Mouse (Mus musculus) T-cell, adult 2 months (primary cell): ENCODE measurements around the gene Rbms3.

Experiments
- DNase-seq: peaks from one replicate; pipeline ENCODE4 v3.0.0; 2022; ENCODE audit warnings: low spot score

The Rbms3 gene

GRCm38 (mm10) chr9:116834949-116835348 is 794.8 kb downstream of the Rbms3 start:
- DNase-seq = no peak

DNA sequence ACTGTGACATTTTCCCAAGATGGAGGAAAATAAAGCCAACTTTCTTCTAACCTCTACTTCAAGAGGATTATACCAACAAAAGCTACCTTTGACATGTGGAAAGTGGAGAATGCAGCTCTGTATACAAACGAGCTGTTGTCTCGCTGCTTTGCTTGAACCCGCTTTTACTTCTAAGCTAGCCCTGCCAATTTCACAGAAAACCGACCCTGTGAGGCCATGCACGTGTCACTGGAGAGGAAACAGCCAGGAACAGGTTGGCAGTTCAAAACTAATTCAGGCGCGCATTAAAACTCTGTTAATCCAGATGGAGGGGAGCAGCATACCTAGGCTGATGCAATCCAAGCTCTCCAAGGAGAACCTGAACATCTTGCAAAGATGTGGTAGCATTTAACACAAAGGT is 796.0 kb downstream of the Rbms3 start:
- no peak for DNase-seq

- no peak for DNase-seq
These were observed 796.9 kb downstream of the Rbms3 start for GRCm38 (mm10) chr9:116832822-116833221.

DNA sequence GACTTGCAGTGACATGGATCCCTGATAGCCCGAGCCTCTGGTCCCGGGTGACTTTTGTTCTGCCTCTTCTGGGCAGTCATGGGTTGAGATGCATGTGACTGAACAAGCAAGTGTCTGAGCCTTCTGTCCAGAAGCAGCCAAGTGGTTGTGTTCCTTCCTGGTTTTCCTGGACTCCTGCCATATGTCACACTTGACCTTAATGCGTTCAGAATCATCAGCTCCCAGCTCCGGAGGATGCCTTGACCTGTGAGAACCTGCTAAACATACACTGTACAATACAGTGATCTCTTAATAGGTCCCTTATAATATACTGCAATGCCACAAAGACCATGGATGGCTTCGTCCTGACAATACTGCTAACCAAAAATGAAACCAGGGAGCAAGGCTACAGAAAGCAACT is 798.3 kb downstream of the Rbms3 start:
- DNase-seq = no peak

GRCm38 (mm10) chr9:116829929-116830328 is 799.8 kb downstream of the Rbms3 start:
- no peak for DNase-seq

- DNase-seq = no peak
These were observed 808.1 kb downstream of the Rbms3 start for GRCm38 (mm10) chr9:116821601-116822000.

GRCm38 (mm10) chr9:116817196-116817595 is 812.5 kb downstream of the Rbms3 start:
- no peak for DNase-seq

DNA sequence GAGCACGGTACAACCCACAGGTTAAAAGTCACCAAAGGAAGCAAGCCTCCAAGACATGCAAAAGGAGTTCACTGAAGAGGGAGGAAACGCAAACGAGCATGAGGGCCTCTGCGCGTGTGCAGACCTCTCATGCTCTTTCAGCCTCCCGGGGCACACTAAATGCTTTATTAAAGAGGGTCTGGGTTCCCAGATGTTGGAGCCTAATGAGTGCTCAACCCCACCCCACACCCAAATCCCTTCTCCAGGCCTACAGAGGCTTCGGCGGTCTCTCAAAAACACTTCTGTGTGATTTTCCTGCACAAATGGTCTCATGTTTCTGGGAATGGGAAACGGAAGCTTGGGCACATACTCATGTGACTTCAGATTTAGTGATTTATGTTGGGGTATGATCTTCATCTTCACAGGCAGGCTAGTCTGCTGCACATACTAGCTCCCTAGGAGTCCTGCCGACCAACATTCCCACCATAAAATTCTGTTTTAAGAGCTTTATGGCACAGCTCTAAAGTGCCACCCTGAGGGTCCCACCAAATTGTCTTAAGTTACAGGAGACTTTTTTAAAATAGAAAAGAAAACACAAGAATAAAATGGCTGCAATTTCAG is 815.1 kb downstream of the Rbms3 start:
- no peak for DNase-seq

GRCm38 (mm10) chr9:116813396-116813795 is 816.3 kb downstream of the Rbms3 start:
- no peak for DNase-seq

DNA sequence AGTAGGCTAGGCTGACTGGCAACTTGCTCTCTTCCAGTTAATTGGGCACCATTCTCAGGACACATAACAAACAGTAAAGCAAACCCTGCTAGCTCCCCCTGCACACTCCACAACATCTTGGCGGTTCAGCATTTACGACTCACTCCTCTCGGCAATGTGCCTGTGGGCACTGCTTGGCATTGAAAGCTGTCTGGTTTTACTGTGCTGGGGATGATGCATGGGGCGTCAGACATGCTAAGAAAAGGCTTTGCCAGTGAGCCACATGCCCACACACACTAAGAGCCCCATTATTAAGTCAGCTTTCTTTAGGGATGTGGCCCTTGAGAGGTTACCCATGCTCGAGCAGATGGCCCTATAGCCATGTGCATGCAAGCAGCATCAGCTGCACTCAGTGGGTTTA is 820.5 kb downstream of the Rbms3 start:
- no peak for DNase-seq

DNA sequence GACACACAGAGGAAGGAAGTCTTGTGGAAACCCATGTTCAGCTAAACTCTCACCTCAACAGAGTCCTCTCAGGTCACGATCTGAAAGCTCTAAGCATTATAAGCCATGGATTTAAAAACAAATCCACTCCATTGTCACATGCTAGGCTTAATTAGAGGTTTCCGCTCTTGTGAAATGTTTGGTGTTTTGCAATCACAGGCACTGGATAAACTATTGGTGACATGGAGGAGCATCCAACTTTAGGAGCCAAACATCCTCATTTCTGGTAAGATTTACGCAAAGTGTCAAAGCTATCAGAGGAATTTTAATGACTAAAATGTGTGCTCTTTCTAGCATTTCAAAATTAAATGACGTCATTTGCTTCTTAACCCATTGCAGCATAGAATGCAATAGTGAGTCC is 821.3 kb downstream of the Rbms3 start:
- DNase-seq = no peak

GRCm38 (mm10) chr9:116807166-116808081 is 822.3 kb downstream of the Rbms3 start:
- no peak for DNase-seq

GRCm38 (mm10) chr9:116803292-116803731 is 826.4 kb downstream of the Rbms3 start:
- DNase-seq = no peak

- DNase-seq = no peak
These were observed 827.1 kb downstream of the Rbms3 start for GRCm38 (mm10) chr9:116802602-116803001.

DNA sequence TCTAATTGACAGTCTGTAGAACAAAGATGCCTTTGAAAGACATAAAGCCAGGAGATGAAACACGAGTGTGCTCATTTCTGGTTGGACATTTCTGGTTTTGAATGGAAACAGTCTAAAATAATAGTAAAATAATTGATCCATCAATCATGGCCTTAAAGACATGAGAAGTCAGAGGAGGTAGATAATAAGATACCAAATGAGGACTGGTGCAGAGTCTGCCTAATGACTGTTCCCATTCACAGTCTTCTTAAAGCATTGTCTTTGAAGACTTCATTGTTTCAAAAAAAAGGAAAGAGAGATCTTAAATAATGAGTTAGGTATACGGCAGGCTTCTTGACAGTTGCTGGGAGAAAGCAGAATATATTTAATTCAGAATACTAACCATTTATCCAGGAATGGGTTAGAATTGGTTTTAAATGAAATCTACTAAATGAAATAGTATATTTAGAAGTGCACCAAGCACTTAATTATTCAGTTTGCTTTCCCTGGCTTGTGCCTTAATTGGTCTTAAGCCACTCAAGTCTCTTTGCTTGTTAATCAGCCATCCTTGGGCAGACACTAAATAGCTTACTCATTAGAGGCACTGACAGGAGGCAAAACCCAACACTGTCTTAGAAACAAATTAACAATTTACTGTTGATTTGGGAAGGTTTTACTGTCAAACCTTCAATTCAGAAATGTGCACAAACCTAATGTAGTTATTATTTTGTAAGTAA is 834.3 kb downstream of the Rbms3 start:
- DNase-seq = no peak

DNA sequence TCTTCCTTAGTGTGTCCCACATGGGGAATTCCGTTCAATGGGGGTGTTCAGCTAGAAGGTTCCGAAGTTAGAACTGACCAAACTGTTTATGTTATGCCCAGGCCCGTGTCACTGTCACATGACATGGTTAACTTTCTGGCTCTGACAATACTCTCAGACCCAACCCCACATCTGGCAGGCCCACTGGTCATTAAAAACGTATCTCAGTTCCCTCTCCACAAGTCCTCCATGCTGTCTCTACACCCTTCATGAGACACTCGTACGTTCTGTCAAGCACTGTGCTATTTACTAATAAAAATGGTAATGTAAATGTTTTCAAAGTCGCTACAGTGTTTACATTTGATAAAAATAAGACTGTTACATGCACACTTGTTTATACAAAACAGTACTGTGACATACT is 837.9 kb downstream of the Rbms3 start:
- no peak for DNase-seq

GRCm38 (mm10) chr9:116786136-116787046 is 843.3 kb downstream of the Rbms3 start:
- no peak for DNase-seq

GRCm38 (mm10) chr9:116771820-116772219 is 857.9 kb downstream of the Rbms3 start:
- no peak for DNase-seq

GRCm38 (mm10) chr9:116769358-116770054 is 860.2 kb downstream of the Rbms3 start:
- DNase-seq = no peak

DNA sequence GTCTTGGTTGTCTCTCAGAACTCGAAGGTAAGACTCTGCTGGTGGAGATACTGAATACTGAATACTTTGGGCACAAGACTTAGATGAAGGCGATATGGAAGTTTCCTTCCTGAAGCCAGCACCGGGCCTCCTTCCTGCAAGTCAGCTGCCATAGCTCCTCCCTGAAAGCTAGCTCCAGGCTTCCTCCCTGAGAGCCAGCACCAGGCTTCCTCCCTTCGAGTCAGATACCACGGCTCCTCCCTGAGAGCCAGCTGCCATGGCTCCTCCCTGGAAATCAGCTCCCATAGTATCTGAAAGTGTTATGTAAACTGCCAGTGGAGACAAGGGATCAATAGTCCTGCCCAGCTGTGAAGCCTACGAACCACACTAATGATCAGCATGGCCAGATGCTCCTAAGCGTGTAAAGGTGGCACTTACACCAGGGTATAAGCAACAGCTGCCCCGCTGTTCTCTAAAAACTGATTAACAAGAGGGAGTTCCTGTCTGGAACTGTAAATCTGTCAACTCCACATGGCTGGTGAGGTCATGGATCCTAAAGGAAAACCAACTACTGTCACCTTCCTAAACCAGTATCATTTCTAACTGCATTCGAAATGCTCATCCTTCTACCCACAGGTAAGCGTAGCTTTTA is 867.2 kb downstream of the Rbms3 start:
- no peak for DNase-seq
